Mouse (Mus musculus) liver, embryonic 13.5 days (tissue): ENCODE measurements around the gene Zfp712. TPM values are rescaled to one million over a fixed set of nuclear protein-coding genes. Genes with fewer than 3 reads are reported as not detected.
A peak's percentile ranks its signal among the peaks of the same experiment; 100 is the strongest.

ENCODE experiments used
- ATAC-seq: fragments of 200-750 bp; cut with Nextera tagmentation; 2 replicates; pipeline ENCODE4 v1.8.0; 2017; ENCODE audit warnings: low read depth, mild to moderate bottlenecking, moderate number of reproducible peaks, moderate library complexity
- DNase-seq: peaks from one replicate; pipeline ENCODE4 v3.0.0; 2022
- H3K27ac ChIP-seq: fragments of 300-500 bp; sonication (generic); 2 replicates; pipeline ENCODE4 v1.5.1; 2015; ENCODE audit warnings: moderate library complexity, mild to moderate bottlenecking, inconsistent platforms
- H3K27me3 ChIP-seq: fragments of 300-500 bp; sonication (generic); 2 replicates; pipeline ENCODE4 v1.6.1; 2015; ENCODE audit warnings: mild to moderate bottlenecking, inconsistent platforms
- H3K36me3 ChIP-seq: fragments of 300-500 bp; sonication (generic); 2 replicates; pipeline ENCODE4 v1.6.1; 2015; ENCODE audit warnings: mild to moderate bottlenecking, inconsistent platforms
- H3K4me1 ChIP-seq: fragments of 300-500 bp; sonication (generic); replicated peaks from 2 replicates; pipeline ENCODE4 v1.6.1; 2015; ENCODE audit warnings: inconsistent platforms
- H3K4me2 ChIP-seq: fragments of 300-500 bp; sonication (generic); 2 replicates; pipeline ENCODE4 v1.6.1; 2015; ENCODE audit warnings: inconsistent platforms, mild to moderate bottlenecking, moderate library complexity
- H3K4me3 ChIP-seq: fragments of 300-500 bp; sonication (generic); replicated peaks from 2 replicates; pipeline ENCODE4 v1.5.1; 2015; ENCODE audit warnings: mild to moderate bottlenecking, inconsistent platforms
- H3K9ac ChIP-seq: fragments of 300-500 bp; sonication (generic); 2 replicates; pipeline ENCODE4 v1.6.1; 2015; ENCODE audit warnings: mild to moderate bottlenecking, inconsistent platforms
- H3K9me3 ChIP-seq: fragments of 300-500 bp; sonication (generic); replicated peaks from 2 replicates; pipeline ENCODE4 v1.6.1; 2016; ENCODE audit warnings: inconsistent platforms
- WGBS: fragments of 180-500 bp; shearing (Covaris S2); methylation state at CpG from one replicate; pipeline ENCODE4 v1.1.7; 2015; ENCODE audit not compliant: insufficient replicate concordance; 5-methylcytosine and 5-hydroxymethylcytosine counted together
- polyA plus RNA-seq: library from polyadenylated mRNA; unstranded; fragments of >200 nt; fragmentation: Nextera tagmentation; extraction: Ambion mirVana; gene quantifications from 2 replicates; pipeline ENCODE4 v1.2.1, GENCODE M21; 2015

Gene Zfp712
- polyA plus RNA-seq, 1 experiment from 2014 or later, result 0.83 TPM

- WGBS, result 53% methylated on average over 7 of the region's 7 CpGs
- 0 out of 2 replicates have a peak overlapping the region, but pooled peaks have one; percentile 4 for H3K4me2 ChIP-seq
- H3K36me3 ChIP-seq, result no peaks in the 10 kb centered on the region
- H3K4me3 ChIP-seq, result no peak overlapping the region
- no peak overlapping the region for H3K27ac ChIP-seq
- no peaks in the 10 kb centered on the region for H3K9me3 ChIP-seq
- no peak for ATAC-seq
- H3K9ac ChIP-seq, result no peak overlapping the region
- DNase-seq, result peak; percentile 6
- no peaks in the 10 kb centered on the region for H3K27me3 ChIP-seq
- peaks cover 22% of the 10 kb centered on the region for H3K4me1 ChIP-seq
Measured at GRCm38 (mm10) chr13:67062427-67062826, 1.5 kb upstream of the Zfp712 start.

- Histone ChIP-seq H3K27ac (peak overlapping the region; percentile 84), H3K9ac (peak overlapping the region; percentile 72), H3K4me2 (peak overlapping the region; percentile 85), H3K27me3 (no peaks in the 10 kb centered on the region), H3K4me3 (peak overlapping the region; percentile 75), H3K9me3 (no peaks in the 10 kb centered on the region), H3K4me1 (peaks cover 22% of the 10 kb centered on the region), H3K36me3 (no peaks in the 10 kb centered on the region)
- 5% methylated on average over 12 of the region's 12 CpGs for whole genome bisulfite sequencing
- DNase-seq (no peak), ATAC-seq (peak; percentile 44)
Measured at GRCm38 (mm10) chr13:67060161-67060785, 697 bp downstream of the Zfp712 start.

Other genes starting within 250 kb of the Zfp712 start
- 0.45 and 0.51 TPM in 2 replicates for gene Gm10767, start 156.3 kb downstream of the Zfp712 start, polyA plus RNA-seq
- gene Zfp708, start 36.8 kb upstream of the Zfp712 start, polyA plus RNA-seq, result 0.93 and 1.3 TPM in 2 replicates
- gene Gm28557, start 47.4 kb upstream of the Zfp712 start, polyA plus RNA-seq, result 1.4 and 1.7 TPM in 2 replicates
- gene Rslcan18, start 55.1 kb upstream of the Zfp712 start, polyA plus RNA-seq, result 0.13 TPM in 2 replicates
- 0.50 and 0.82 TPM in 2 replicates for gene Zfp759, start 60.5 kb upstream of the Zfp712 start, polyA plus RNA-seq
- 1.7 and 1.9 TPM in 2 replicates for gene Rsl1, start 112.0 kb upstream of the Zfp712 start, polyA plus RNA-seq
- 0.43 and 0.46 TPM in 2 replicates for gene Zfp455, start 133.3 kb upstream of the Zfp712 start, polyA plus RNA-seq
- 0.41 and 0.46 TPM in 2 replicates for gene Zfp458, start 217.3 kb upstream of the Zfp712 start, polyA plus RNA-seq
- 0.10 and 0.14 TPM in 2 replicates for gene Zfp457, start 245.3 kb upstream of the Zfp712 start, polyA plus RNA-seq